Mouse (Mus musculus) regulatory T cell (primary cell): ENCODE data around the gene 0610037L13Rik.

ENCODE experiments used
- in situ Hi-C: fragments of 300-600 bp; cut with MboI, MseI; formaldehyde crosslinking; loops from one replicate; pipeline ENCODE4 v1.15.1; 2025; ENCODE audit warnings: high pct_unique_total_duplicates

The 0610037L13Rik gene

DNA sequence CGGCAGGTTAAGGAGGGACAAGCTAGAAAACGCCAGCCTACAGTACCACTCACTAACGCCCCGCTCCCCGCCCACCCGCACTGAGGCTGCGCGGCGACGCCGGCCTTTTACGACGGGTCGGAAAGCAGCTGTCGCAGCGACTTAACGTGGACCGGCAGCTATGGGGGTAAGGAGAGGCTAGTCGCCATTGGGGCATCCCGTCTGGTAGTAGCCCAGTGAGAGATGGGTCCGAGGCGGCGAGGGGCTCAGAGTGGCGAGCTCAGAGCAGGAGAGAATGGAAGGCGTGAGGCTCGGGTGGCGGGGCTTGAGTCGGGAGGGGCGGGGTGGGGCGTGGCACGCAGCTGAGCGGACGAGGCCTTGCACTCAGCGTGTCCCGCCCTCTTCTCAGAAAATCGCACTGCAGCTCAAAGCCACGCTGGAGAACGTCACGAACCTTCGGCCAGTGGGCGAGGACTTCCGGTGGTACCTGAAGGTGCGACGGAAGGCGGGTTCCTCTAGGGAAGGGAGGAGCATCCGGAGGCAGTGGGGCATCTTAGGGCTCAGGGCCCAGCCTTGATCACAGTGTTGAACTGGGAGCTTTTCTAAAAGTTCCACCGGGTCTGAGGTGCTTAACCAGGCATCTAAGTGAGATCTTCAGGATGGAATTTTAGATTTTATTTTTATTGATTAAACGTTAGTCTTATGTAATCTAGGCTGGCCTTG, at the start of gene 0610037L13Rik:
TSS of gene 0610037L13Rik (plus strand) at position 83 of the 702 bp plus-strand sequence.
- in situ Hi-C loops = no loop called here

DNA sequence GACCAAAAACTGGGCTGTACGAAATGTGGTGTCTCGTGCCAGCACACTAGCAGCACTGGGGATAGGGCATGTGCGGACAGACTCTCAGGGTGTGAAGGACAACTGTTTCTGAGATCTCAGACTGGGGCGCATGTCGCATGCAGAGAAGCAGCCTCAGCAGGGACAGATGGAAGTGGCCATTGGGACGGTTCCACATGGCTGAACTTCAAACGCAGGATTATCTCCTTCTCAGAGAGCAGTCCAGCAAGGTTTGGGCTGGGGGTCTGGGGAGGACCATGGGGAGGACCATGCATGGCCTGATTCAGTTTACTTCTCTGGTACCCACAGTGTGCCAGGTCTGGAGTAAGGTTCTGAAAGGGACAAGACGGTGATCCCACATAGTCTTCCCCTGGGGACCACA, 45.9 kb upstream of the 0610037L13Rik start:
- in situ Hi-C loops = loop anchor here (5.0 kb wide), 1 partner anchor 106 kb away; no protein-coding TSS in a partner anchor

DNA sequence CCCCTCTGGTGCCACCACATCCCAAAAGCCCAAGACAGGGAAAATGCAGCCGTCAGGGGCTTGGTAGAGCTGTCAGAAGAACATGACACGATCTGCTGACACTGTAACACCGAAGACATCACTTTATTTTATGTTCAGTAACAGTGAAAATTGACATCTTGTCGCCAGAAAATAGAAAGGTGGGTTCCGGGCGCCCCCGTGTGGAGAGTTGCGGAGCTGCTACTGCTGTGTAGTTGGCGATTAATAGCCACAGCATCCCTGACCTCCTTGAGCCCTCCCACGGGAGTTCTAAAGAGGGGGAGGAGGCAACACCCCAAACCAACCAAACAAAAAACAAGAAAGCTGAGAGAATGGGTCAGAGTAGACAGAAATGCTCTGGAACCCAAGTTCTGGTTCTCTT, 44.6 kb upstream of the 0610037L13Rik start:
- in situ Hi-C loops = loop anchor here (5.0 kb wide), 1 partner anchor 108 kb away; no protein-coding TSS in a partner anchor

DNA sequence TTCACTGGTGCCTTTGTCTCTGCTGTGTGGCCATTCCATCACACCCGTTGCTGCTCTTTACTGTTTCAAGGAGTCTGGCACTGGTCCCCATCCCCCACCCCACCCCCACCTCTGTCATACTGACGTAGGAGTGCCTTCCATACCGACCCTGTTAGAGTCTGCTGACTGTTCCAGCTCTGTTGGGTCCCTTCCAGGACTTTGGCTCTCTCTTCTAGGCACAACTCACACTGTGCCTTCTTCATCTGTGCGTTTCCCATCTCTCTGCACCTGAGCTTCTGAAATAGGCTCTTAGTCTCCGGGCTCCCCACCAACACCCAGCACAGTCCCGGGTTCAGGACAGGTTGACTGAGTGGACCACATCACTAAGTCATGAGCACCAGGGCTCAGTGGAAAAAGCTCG, 42.8 kb upstream of the 0610037L13Rik start:
- in situ Hi-C loops = no loop called here

DNA sequence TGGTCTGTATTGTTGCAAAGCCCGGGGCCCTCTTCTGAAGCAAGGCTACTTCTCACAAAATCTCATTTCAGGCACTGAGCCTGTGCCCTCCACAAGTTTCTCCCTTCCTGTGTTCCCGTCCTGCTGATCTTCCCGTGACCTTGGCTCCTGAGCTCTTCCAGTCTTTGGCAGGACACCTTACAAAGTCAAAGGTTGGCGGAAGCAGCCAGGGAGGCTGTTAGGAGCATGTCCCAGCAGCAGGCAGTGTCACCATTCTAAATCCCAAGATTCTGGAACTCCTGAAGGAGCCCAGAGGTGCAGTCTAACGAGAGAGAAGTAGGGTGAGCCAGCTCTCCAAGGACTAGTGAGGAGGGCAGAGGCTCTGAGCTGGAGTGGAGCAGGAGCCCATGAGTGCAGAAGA, 41.1 kb upstream of the 0610037L13Rik start:
- in situ Hi-C loops = no loop called here

DNA sequence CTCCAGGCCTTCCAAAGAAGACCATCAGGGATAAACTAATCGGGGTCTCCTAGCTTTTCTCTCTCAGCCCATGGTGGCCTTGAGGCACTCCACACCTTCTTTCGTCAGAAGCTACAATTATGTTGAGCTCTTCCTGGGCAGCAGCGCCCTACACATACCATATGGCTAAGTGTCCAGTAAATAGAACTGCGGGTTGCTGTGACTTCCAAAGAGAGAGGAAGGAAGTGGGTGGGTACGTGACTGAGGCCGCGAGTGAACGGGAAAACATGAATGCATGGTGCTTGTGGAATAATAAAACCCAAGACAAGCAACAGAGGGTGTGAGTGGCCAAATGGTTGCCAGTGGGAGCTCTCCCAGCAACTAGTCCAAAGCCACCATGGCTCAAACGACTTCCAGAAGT, 40.0 kb upstream of the 0610037L13Rik start:
- in situ Hi-C loops = no loop called here

DNA sequence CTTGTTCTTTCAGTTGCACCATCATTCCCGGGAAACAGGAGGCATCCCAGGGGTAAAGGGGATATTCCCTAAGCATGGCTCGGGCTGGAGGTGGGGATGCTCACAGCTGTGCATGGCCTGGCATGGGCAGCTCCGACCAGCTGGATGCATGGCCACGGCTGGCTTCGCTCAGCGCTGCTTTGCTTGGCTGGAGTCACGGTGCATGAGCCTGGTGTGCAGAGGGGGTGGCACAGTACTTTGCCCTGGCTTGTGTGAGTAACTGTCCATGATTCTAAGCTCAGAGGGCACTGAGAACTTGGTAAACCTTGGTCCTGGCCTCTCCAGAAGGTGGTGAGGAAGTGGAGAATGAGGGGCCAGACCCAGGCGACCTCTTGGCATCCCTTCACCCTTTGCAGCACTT, 39.5 kb upstream of the 0610037L13Rik start:
- in situ Hi-C loops = no loop called here

DNA sequence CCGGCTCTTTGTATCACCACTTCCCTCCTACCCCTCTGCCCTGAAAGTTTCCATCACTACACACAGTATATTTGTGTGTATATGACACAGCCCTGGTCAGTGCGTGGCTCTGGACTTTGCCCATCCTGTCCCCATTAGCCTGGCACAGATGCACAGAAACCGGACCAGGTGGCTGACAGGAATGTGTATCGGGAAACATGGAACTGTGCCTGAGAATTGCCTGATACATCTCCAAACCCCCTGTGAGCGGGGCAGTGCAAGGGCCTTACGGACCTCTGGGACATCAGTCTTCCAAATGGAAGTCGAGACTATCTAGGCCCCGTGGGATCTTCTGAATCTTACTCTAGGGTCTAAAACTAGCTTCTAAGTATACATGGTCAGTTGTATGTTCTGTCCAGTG, 36.3 kb upstream of the 0610037L13Rik start:
- in situ Hi-C loops = no loop called here

DNA sequence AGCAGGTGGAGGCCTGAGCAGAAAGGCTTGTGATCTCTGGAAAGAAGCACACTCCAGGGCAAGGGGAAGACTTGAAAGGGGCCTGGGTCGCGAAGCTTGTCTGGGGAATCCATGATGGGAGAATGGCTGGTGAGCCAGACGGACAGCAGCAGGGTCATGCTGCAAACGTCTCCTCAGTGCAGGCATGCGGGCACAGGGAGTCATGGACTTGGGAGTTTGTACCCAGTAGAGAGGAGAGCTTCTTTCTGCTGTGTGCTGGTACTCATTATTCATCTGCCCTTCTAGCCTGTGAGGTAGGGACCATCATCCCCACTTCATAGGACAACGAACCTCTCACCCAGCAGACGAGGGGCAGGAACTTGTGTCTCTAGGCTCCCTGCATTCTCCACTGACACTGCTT, 35.8 kb upstream of the 0610037L13Rik start:
- in situ Hi-C loops = no loop called here

DNA sequence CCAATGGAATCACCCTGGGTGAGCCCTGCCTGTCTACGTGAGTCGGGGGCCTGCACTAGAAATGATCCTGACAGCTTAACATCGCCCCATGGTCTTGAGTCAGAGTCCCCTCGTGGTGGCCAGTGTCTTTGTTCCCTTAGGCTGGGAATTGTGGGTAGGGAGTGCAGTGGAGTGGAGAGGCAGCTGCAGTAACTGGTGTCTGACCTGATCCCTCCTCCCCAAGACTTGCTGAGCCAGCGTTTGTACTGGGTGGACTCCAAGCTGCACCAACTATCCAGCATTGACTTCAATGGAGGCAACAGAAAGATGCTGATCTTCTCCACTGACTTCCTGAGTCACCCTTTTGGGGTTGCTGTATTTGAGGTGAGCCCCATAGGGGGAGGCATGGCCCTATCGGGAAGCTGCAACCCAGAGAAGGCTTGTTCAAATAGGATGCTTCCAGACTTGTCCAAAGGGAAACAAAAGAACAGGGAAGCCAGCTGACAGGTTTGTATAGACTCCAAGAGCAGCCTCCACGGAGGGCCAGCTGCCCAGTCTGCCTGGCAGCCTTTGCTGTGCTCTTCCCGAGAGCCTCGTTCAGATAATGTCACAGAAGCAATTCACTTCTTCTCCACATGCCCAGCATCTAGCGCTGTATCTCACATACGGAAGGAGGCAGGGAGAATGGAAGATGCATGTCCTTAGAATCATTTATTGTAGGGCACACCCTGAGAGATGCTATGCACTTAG, 32.5 kb upstream of the 0610037L13Rik start:
- in situ Hi-C loops = no loop called here

DNA sequence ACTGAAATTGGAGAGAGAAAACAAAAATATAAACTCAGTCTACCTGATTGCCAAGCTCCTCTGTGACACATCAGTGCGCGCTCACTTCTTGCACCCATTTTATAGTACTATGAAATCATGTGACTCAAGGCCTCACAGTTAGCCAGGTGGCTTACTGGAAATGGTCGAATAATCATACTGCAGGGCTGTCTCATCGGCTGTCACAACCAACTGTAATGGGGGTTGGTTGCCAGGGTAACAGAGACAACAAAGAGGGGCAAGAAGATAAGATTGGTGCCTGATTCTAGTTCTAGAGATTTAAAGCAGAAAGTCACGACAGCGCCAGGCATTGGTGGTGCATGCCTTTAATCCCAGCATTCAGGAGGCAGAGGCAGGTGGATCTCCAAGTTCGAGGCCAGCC, 30.6 kb upstream of the 0610037L13Rik start:
- in situ Hi-C loops = no loop called here

DNA sequence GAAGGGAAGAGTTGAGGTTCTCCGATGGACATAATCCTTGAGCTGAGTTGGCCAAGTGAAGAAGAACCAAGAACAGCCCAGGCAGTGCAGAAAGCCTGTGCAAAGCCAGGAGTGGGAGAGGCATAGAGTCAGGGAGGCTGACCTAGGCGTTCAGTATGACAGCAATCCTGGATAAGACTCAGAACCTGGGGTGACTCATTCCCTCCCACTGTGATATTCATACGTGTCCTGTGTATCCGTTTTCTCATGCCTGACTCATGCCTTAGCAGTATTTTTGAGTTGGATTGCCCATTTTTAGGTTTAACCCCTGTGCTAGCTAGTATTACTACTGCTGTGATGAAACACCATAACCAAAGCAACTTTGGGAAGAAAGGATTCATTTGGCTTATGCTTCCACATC, 24.7 kb upstream of the 0610037L13Rik start:
- in situ Hi-C loops = no loop called here

DNA sequence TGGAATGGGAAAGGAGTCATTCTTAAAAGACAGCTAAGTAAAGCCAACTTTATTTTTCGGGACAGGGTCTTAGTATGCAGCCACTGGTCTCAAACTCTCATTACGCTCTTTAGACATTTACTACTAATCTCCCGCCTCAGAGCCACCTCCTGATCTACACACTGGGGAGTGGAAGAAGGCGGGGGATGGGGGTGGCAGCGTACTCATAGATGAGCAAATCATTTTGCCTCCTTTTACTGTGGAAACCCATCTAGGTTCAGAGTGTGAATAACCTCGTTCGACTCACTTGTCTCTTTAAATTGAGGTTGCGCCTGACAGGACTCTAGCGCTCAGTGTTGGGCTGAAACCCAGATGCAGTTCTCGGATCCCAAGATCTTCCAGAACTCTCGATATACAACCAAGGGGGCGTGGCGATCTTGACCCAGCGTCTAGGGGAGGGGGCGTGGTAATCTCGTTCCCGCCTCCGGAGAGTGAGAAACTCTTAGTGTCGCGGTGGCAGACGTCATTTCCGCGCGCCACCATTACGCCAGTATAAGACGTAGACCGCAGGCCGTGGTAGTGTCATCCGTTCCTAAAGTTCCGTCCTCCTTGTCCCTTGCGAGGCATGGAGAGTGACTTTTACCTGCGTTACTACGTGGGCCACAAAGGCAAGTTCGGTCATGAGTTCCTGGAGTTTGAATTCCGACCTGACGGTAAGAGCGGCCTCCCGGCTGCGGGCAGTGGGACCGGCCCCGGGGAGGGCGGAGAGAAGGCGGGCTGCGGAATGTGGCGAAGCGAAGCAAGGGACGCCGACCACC, 10.2 kb upstream of the 0610037L13Rik start, which contains the start of gene Magoh:
TSS of gene Magoh (plus strand) at position 502 of the 797 bp plus-strand sequence.
- in situ Hi-C loops = no loop called here

DNA sequence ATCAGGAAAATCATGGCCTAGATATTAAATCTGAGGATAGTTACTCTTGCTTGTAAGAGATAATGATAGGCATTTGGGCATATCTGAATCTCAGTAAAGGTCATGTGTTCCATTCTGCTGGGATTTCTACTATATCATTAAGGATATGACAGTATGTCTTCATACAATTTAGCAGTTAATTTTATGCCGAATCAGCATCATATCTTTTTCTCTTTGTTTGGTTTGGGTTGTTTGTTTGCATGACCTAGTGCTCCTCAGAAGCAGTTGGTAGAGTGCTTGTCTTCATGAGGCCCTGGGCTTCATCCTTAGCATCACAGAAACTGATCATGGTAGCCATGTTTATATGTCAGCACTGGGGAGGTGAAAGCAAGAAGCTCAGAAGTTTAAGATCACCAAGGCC, 8.0 kb upstream of the 0610037L13Rik start:
- in situ Hi-C loops = no loop called here

DNA sequence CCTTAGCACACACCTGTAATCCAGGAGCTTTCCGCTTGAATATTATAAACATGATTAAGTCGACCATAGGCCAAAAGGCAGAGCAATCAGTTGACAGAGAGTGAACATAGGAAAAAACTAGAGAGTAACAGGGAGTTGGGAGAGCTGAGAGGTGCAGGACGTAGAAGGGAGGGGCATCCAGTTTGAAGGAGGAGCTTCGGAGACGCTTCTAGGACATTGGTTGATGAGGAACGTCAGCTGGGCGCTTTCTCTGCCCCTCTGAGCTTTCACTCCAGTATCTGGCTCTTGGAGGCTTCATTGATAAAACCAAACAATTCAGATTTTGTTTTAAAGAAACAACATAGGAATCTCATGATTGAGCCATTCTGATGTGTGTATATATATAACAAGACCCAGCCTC, 3.2 kb upstream of the 0610037L13Rik start:
- in situ Hi-C loops = no loop called here

DNA sequence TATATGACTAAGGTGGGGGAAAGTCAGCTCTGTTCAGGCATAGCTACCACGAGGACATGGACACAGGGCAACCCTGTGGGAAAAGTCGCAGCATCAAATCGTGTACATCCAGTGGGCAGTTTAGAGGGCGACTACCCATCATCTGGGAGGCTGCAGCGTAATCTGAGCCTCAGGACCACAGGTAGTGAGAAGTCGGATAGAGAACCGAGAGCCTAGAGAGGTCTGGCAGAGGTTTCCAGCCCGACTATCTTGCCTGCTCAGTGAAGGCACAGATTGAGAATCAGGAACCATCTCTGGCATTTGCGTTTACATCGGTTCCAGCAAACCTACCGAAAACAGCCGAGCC, 255 bp upstream of the 0610037L13Rik start:
- in situ Hi-C loops = no loop called here

DNA sequence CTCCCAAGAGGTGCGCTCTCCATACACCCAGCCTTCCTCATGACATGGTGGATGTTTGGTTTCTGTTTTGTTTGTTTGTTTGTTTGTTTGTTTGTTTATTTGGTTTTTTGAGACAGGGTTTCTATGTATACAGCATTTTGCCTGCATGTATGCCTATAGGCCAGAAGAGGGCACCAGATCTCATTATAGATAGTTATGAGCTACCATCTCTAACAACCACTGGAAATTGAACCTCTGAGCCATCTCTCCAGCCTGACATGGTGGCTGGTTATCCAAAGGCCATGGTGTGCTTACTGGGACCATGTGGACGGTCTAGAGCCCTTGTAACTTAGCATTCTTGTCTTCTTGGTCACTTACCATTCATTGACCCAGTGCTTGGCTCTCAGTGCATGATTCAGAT, 3.0 kb downstream of the 0610037L13Rik start:
- in situ Hi-C loops = no loop called here

DNA sequence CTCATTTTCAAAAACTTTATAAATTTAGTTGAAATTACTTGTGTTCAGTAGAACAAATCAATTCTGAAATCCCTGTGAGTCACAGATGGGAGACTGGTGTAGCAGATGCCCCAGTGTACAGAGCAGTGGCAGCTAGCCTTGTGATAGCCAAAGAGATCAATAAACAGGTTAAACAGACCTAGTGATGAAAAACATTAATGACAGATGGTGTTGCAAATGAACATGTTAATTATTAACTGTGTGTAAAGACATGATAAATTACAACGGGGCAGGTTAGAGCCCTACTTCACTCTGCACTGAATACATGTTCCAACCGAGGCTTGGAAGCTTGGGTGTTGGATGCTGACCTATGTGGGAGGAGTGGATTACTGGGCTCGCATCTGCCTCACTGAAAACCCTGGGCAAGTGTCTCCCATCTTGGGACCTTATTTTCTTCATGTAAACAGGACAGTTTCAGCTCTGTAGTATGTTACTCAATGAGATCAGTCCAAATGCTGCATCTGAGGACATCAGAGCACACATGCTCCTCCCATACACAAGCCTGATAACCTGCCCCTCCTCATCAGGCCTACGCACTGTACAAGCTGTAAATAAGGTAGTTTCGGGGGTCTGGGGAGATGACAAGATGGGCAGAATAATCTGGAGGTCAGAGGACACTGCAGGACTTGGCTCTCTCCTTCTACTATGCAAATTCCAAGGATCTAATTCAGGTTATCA, 9.8 kb downstream of the 0610037L13Rik start:
- in situ Hi-C loops = no loop called here

DNA sequence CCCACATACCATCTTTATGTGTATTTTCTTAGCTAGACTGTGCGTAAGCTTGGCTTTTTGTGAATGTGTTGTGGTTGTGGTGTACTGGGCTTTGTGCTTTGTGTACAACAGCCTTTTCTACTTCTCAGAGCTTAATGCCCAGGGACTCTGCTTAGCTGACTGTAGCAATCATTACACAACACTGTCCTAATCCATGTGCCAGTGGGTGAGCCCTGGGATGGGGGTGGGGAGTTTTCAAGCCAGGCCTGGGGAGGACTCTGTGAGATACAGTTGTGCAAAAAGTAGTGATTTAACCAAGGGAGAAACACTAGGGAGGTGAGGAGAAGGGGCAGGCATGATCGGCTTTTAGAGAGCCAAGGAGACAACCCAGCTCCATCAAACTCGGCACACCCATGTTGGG, 10.6 kb downstream of the 0610037L13Rik start:
- in situ Hi-C loops = no loop called here

DNA sequence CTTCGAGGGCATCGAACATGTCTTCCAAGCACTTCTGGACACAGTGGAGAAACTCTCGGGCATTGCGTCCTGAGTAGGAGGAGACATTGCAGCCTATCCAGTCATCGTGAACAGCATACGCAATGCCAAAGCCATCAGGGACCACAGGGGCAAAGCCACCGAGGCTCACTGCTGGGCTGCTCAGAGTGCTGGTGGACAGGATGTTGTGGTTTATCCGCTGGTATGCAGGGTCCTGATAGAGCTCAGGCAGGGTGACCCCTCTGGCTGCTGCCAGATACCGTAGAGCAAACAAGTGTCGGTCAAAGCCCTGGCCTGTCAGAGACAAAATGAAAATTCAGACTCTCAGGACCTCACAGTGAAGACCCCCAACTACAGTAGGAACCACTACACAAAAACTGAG, 14.6 kb downstream of the 0610037L13Rik start:
- in situ Hi-C loops = no loop called here

DNA sequence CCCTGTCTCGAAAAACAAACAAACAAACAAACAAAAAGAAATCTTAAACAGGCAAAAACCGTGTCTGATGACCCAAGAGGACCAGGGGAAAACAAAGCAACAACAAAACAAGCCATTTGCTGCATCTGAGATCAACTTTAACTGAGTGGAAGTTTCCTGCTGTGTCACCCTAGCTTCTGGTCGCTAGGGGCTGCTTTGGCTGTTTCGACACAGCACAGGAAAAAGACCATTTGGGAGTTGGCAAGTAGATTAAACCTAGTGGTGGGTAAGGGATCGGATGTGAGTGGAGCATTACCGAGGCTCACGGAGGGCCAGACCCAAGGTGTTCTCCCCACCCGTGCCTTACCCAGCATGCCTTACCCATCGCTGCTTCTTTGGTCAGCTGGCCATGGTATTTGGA, 16.9 kb downstream of the 0610037L13Rik start:
- in situ Hi-C loops = no loop called here

DNA sequence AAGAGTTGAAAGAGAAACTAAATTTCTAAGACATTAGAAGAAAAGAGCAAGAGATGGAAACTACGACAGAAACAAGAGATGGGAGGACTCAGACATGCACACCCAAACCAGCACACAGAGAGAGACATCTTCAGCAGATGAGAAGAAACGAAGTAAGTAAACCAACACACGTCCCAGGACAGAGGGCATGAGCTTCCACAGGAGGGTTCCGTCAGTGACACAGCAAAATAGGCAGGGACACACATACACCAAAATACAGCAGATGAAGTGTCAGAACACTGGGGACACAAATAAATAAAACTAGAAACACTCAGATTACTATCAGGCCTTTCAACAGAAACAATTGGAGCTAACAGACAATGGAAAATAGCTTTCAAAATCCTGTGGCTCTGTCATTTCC, 20.4 kb downstream of the 0610037L13Rik start:
- in situ Hi-C loops = no loop called here
